ENCODE assay signal across 8 mouse cellular contexts in genomic region chr6:30736864-30737547, GRCm38 (mm10). TPM values are rescaled to one million over a fixed set of nuclear protein-coding genes. Genes with fewer than 3 reads are reported as not detected.
DNase-seq lines count a peak whose midpoint lies in the region; ATAC-seq and TF ChIP-seq lines count a peak whose summit lies in the region.

No protein-coding gene starts in this region.

- peak; percentile 68 for ATAC-seq in embryonic facial prominence, embryonic 15.5 days (ENCODE audit: insufficient number of reproducible peaks, low FRiP score, low TSS enrichment, low read depth)
- peak; percentile 60; the same call in 1 of the 2 replicates for ATAC-seq in limb, embryonic 14.5 days (ENCODE audit: low FRiP score, low read depth)
- ATAC-seq in midbrain, embryonic 16.5 days: peak; percentile 82
- ATAC-seq in stomach, postnatal 0 days (ENCODE audit: low FRiP score, low TSS enrichment): peak; percentile 75

- no peak for TF ChIP-seq POLR2A in limb, embryonic 14.5 days (IDR thresholded peaks at IDR 0.05; ENCODE audit: borderline replicate concordance, extremely low read depth, insufficient read depth, insufficient read length)

- peak overlapping the region; percentile 80 for H3K27ac ChIP-seq in embryonic facial prominence, embryonic 15.5 days (replicated peaks)
- peak overlapping the region; percentile 90 for H3K27ac ChIP-seq in limb, embryonic 14.5 days (replicated peaks; ENCODE audit: low read depth, low read length)
- peak overlapping the region; percentile 91 for H3K27ac ChIP-seq in midbrain, embryonic 16.5 days (ENCODE audit: low read length)
- H3K27ac ChIP-seq in stomach, postnatal 0 days (replicated peaks): 0 out of 2 replicates have a peak overlapping the region, but pooled peaks have one; percentile 18

- no peak for TF ChIP-seq EP300 in stomach, postnatal 0 days (optimal IDR thresholded peaks at IDR 0.05)

- WGBS in embryonic facial prominence, embryonic 15.5 days: 57% methylated on average over 29 of the region's 29 CpGs
- 51% methylated on average over 29 of the region's 29 CpGs for WGBS in limb, embryonic 14.5 days
- WGBS in midbrain, embryonic 16.5 days: 50% methylated on average over 29 of the region's 29 CpGs
- WGBS in stomach, postnatal 0 days: 48% methylated on average over 29 of the region's 29 CpGs

- H3K36me3 ChIP-seq in embryonic facial prominence, embryonic 15.5 days: no peaks in the 10 kb centered on the region
- peaks cover 14% of the 10 kb centered on the region for H3K36me3 ChIP-seq in limb, embryonic 14.5 days (ENCODE audit: control insufficient read depth, insufficient read depth, low read length)
- H3K36me3 ChIP-seq in midbrain, embryonic 16.5 days (ENCODE audit: control insufficient read depth, insufficient read depth, low read length): 0 out of 2 replicates have a peak, but pooled peaks cover 3% of the 10 kb centered on the region
- no peaks in the 10 kb centered on the region for H3K36me3 ChIP-seq in stomach, postnatal 0 days (ENCODE audit: control insufficient read depth, insufficient read depth, low read length)

- H3K9me3 ChIP-seq in embryonic facial prominence, embryonic 15.5 days (replicated peaks): peaks cover 38% of the 10 kb centered on the region
- H3K9me3 ChIP-seq in limb, embryonic 14.5 days (ENCODE audit: control insufficient read depth, low read length): peaks cover 44% of the 10 kb centered on the region
- H3K9me3 ChIP-seq in midbrain, embryonic 16.5 days (replicated peaks; ENCODE audit: control insufficient read depth, low read length, poor library complexity, severe bottlenecking): peaks cover 28% of the 10 kb centered on the region
- H3K9me3 ChIP-seq in stomach, postnatal 0 days (ENCODE audit: control insufficient read depth, low read length): peaks cover 11% of the 10 kb centered on the region; the same call in 1 of the 2 replicates

- no peaks in the 10 kb centered on the region for H3K27me3 ChIP-seq in embryonic facial prominence, embryonic 15.5 days
- H3K27me3 ChIP-seq in limb, embryonic 14.5 days (ENCODE audit: control insufficient read depth, insufficient read depth, low read length): no peaks in the 10 kb centered on the region
- H3K27me3 ChIP-seq in midbrain, embryonic 16.5 days (ENCODE audit: control insufficient read depth, insufficient read depth, low read depth, low read length): no peaks in the 10 kb centered on the region
- H3K27me3 ChIP-seq in stomach, postnatal 0 days (ENCODE audit: control insufficient read depth, insufficient read depth, low read length): no peaks in the 10 kb centered on the region

- TF ChIP-seq CTCF in stomach, postnatal 0 days (IDR thresholded peaks at IDR 0.05; ENCODE audit: low read depth): peak; percentile 80

- no peak overlapping the region for H3K9ac ChIP-seq in embryonic facial prominence, embryonic 15.5 days
- peak overlapping the region; percentile 22; the same call in 1 of the 2 replicates for H3K9ac ChIP-seq in limb, embryonic 14.5 days (ENCODE audit: low read depth, low read length, severe bottlenecking)
- peak overlapping the region; percentile 84 for H3K9ac ChIP-seq in midbrain, embryonic 16.5 days (ENCODE audit: low read depth, low read length)
- H3K9ac ChIP-seq in stomach, postnatal 0 days (ENCODE audit: low read length): peak overlapping the region; percentile 18; the same call in 1 of the 2 replicates

- H3K4me2 ChIP-seq in embryonic facial prominence, embryonic 15.5 days (replicated peaks): peak overlapping the region; percentile 57
- peak overlapping the region; percentile 53 for H3K4me2 ChIP-seq in limb, embryonic 14.5 days (replicated peaks; ENCODE audit: low read depth, low read length, severe bottlenecking)
- H3K4me2 ChIP-seq in midbrain, embryonic 16.5 days (ENCODE audit: low read length): peak overlapping the region; percentile 57
- peak overlapping the region; percentile 53 for H3K4me2 ChIP-seq in stomach, postnatal 0 days (replicated peaks; ENCODE audit: low read depth)

- peaks cover 17% of the 10 kb centered on the region; the same call in 1 of the 2 replicates for H3K4me1 ChIP-seq in embryonic facial prominence, embryonic 15.5 days
- peaks cover 16% of the 10 kb centered on the region for H3K4me1 ChIP-seq in limb, embryonic 14.5 days (ENCODE audit: control insufficient read depth, insufficient read depth, low read length)
- peaks cover 22% of the 10 kb centered on the region for H3K4me1 ChIP-seq in midbrain, embryonic 16.5 days (ENCODE audit: control insufficient read depth, insufficient read depth, low read length)
- H3K4me1 ChIP-seq in stomach, postnatal 0 days (replicated peaks; ENCODE audit: control insufficient read depth, insufficient read depth): no peaks in the 10 kb centered on the region

- DNase-seq in spleen, adult 12 weeks (ENCODE audit: low spot score): peak; percentile 11
- DNase-seq in spleen, postnatal 36 days (ENCODE audit: low spot score in 2 of 2): no peak
- peak; percentile 66 for DNase-seq in heart, adult 8-10 months (ENCODE audit: low spot score)
- peak; percentile 50 for DNase-seq in kidney, adult 9 months
- DNase-seq in limb, embryonic 14.5 days (ENCODE audit: low spot score): peak; percentile 84
- peak; percentile 76 for DNase-seq in stomach, postnatal 0 days (ENCODE audit: low spot score)

- H3K4me3 ChIP-seq in embryonic facial prominence, embryonic 15.5 days (replicated peaks): peak overlapping the region; percentile 51
- peak overlapping the region; percentile 57 for H3K4me3 ChIP-seq in limb, embryonic 14.5 days (replicated peaks; ENCODE audit: low read length)
- peak overlapping the region; percentile 65 for H3K4me3 ChIP-seq in midbrain, embryonic 16.5 days (ENCODE audit: low read depth, low read length)
- H3K4me3 ChIP-seq in stomach, postnatal 0 days (ENCODE audit: low read depth, low read length): peak overlapping the region; percentile 52

RNA-seq across cellular contexts. Expression of gene Mest, which starts 13.7 kb away (rescaled TPM):
- 1,312 and 1,376 TPM in 2 replicates for polyA plus RNA-seq in embryonic facial prominence, embryonic 15.5 days (2015; fragmentation: Nextera tagmentation; extraction: Ambion mirVana)
- 1 to 10 TPM; 3.2 to 9.2 (median 7.6) TPM for total RNA-seq in heart, adult 8-10 months (2022)
- polyA plus RNA-seq in limb, embryonic 14.5 days (2012; rRNA removed): 3,348 and 4,195 TPM in 2 replicates
- 2,178 and 2,321 TPM in 2 replicates for polyA plus RNA-seq in limb, embryonic 14.5 days (2014; fragmentation: Nextera tagmentation; extraction: Ambion mirVana)
- 268 and 368 TPM in 2 replicates for polyA plus RNA-seq in midbrain, embryonic 16.5 days (2015; fragmentation: Nextera tagmentation; extraction: Ambion mirVana)
- 156 and 168 TPM in 2 replicates for polyA plus RNA-seq in stomach, postnatal 0 days (2015; fragmentation: Nextera tagmentation; extraction: Ambion mirVana)

RNA-seq across cellular contexts. Expression of gene Cep41, which starts 43.5 kb away (rescaled TPM):
- polyA plus RNA-seq in embryonic facial prominence, embryonic 15.5 days (2015; fragmentation: Nextera tagmentation; extraction: Ambion mirVana): 30.9 and 33.1 TPM in 2 replicates
- 1 to 10 TPM; 1.5 to 3.4 (median 2.1) TPM for total RNA-seq in heart, adult 8-10 months (2022)
- 44.3 and 48.5 TPM in 2 replicates for polyA plus RNA-seq in limb, embryonic 14.5 days (2012; rRNA removed)
- polyA plus RNA-seq in limb, embryonic 14.5 days (2014; fragmentation: Nextera tagmentation; extraction: Ambion mirVana): 41.1 and 50.9 TPM in 2 replicates
- 13.2 and 17.1 TPM in 2 replicates for polyA plus RNA-seq in midbrain, embryonic 16.5 days (2015; fragmentation: Nextera tagmentation; extraction: Ambion mirVana)
- 4.0 and 4.7 TPM in 2 replicates for polyA plus RNA-seq in stomach, postnatal 0 days (2015; fragmentation: Nextera tagmentation; extraction: Ambion mirVana)

Comparison
In these comparisons a context has a peak if more than half of its experiments do, and no peak if none do; other contexts are left out.
1. DNase-seq: peak in spleen, adult 12 weeks (single experiment), heart, adult 8-10 months (single experiment), kidney, adult 9 months (single experiment), limb, embryonic 14.5 days (single experiment) and stomach, postnatal 0 days (single experiment); none in spleen, postnatal 36 days (0 of 2).
2. H3K27ac ChIP-seq: peak in every context shown above with its lines; median percentile 91 in midbrain, embryonic 16.5 days; 90 in limb, embryonic 14.5 days; 80 in embryonic facial prominence, embryonic 15.5 days; 18 in stomach, postnatal 0 days.
3. Peak in every context shown above with its lines, with median percentiles within 50 percentile points of each other: ATAC-seq, H3K4me2 ChIP-seq and H3K4me3 ChIP-seq.